Mouse (Mus musculus) MEL (cell line): Measurements from ENCODE around the gene Rtl9. TPM values are rescaled to one million over a fixed set of nuclear protein-coding genes. Genes with fewer than 3 reads are reported as not detected.

ENCODE experiments used
- DNase-seq: peaks from one replicate; pipeline ENCODE4 v3.0.0; 2011; ENCODE audit warnings: low read depth, low spot score
- H3K27ac ChIP-seq: 2 replicates; pipeline ENCODE4 v1.5.1; 2012; ENCODE audit warnings: low read depth, mild to moderate bottlenecking, control low read depth, low read length, moderate library complexity; ENCODE audit not compliant: control insufficient read depth
- H3K27me3 ChIP-seq, 2 experiments: fragments of 150-350 bp in 1 of 2; sonication (generic) in 1 of 2; 2 replicates each; pipeline ENCODE4 v1.6.1; 2012; ENCODE audit warnings: low read length in 2 of 2, mild to moderate bottlenecking in 2 of 2, improper control_type of control experiment in 1 of 2, moderate library complexity in 1 of 2; ENCODE audit not compliant: insufficient read depth in 2 of 2, control insufficient read depth in 1 of 2
- H3K36me3 ChIP-seq, 2 experiments: 2 replicates each; pipeline ENCODE4 v1.6.1; 2012 to 2014; ENCODE audit warnings: low read length in 2 of 2, improper control_type of control experiment in 1 of 2, inconsistent platforms in 1 of 2, mild to moderate bottlenecking in 1 of 2; ENCODE audit not compliant: insufficient read depth in 2 of 2, control insufficient read depth in 1 of 2
- H3K4me1 ChIP-seq, 2 experiments: fragments of 150-350 bp in 1 of 2; sonication (generic) in 1 of 2; 2 replicates each; pipeline ENCODE4 v1.6.1; 2012; ENCODE audit warnings: low read length in 2 of 2, improper control_type of control experiment in 1 of 2, mild to moderate bottlenecking in 1 of 2; ENCODE audit not compliant: insufficient read depth in 2 of 2, control insufficient read depth in 1 of 2
- H3K4me3 ChIP-seq, 2 experiments: fragments of 150-350 bp in 1 of 2; sonication (generic) in 1 of 2; 2 replicates each; pipeline ENCODE4 v1.5.1; 2012; ENCODE audit warnings: low read depth in 2 of 2, low read length in 2 of 2, mild to moderate bottlenecking in 2 of 2, moderate library complexity in 2 of 2, control low read depth in 1 of 2, improper control_type of control experiment in 1 of 2; ENCODE audit not compliant: control insufficient read depth in 1 of 2, insufficient read depth in 1 of 2
- H3K79me2 ChIP-seq: 2 replicates; pipeline ENCODE4 v1.6.1; 2012; ENCODE audit warnings: mild to moderate bottlenecking, low read length, moderate library complexity; ENCODE audit not compliant: control insufficient read depth, poor library complexity, insufficient read depth
- H3K9ac ChIP-seq: 2 replicates; pipeline ENCODE4 v1.6.1; 2012; ENCODE audit warnings: low read depth, mild to moderate bottlenecking, control low read depth, low read length, moderate library complexity; ENCODE audit not compliant: control insufficient read depth, poor library complexity, severe bottlenecking
- H3K9me3 ChIP-seq: fragments of 150-350 bp; sonication (generic); replicated peaks from 2 replicates; pipeline ENCODE4 v1.6.1; 2012; ENCODE audit warnings: mild to moderate bottlenecking, low read length, improper control_type of control experiment, moderate library complexity; ENCODE audit not compliant: insufficient read depth
- BHLHE40 ChIP-seq: IDR thresholded peaks from 2 replicates; pipeline ENCODE4 v1.6.1; 2012; ENCODE audit warnings: low read depth, mild to moderate bottlenecking, inconsistent platforms, low read length, improper control_type of control experiment, borderline replicate concordance
- CHD2 ChIP-seq: IDR thresholded peaks from 2 replicates; pipeline ENCODE4 v1.6.1; 2011; ENCODE audit warnings: low read length, improper control_type of control experiment
- CTCF ChIP-seq, 3 experiments: IDR thresholded peaks in 2 of 3; conservative IDR thresholded peaks in 1 of 3; 2 replicates each; pipeline ENCODE4 v1.5.1; 2011 to 2012; ENCODE audit warnings: low read length in 3 of 3, low read depth in 2 of 3, mild to moderate bottlenecking in 2 of 3, improper control_type of control experiment in 1 of 3, inconsistent platforms in 1 of 3, mixed read lengths in 1 of 3, moderate library complexity in 1 of 3; ENCODE audit not compliant: control insufficient read depth in 1 of 3, insufficient read depth in 1 of 3, poor library complexity in 1 of 3, severe bottlenecking in 1 of 3
- ELF1 ChIP-seq: IDR thresholded peaks from 2 replicates; pipeline ENCODE4 v1.6.1; 2014; ENCODE audit warnings: low read depth, mild to moderate bottlenecking, inconsistent platforms, low read length, improper control_type of control experiment, moderate library complexity
- HCFC1 ChIP-seq: IDR thresholded peaks from 2 replicates; pipeline ENCODE4 v1.6.1; 2012; ENCODE audit warnings: low read depth, mild to moderate bottlenecking, inconsistent platforms, low read length, improper control_type of control experiment, moderate library complexity
- JUND ChIP-seq: IDR thresholded peaks from 2 replicates; pipeline ENCODE4 v1.6.1; 2011; ENCODE audit warnings: low read depth, mild to moderate bottlenecking, improper control_type of control experiment, low read length
- MAFK ChIP-seq: IDR thresholded peaks from 2 replicates; pipeline ENCODE4 v1.6.1; 2011; ENCODE audit warnings: low read depth, mild to moderate bottlenecking, low read length, improper control_type of control experiment, borderline replicate concordance
- MAX ChIP-seq: IDR thresholded peaks from 2 replicates; pipeline ENCODE4 v1.6.1; 2011; ENCODE audit warnings: low read length, improper control_type of control experiment
- MAZ ChIP-seq: IDR thresholded peaks from 2 replicates; pipeline ENCODE4 v1.6.1; 2012; ENCODE audit warnings: low read depth, mild to moderate bottlenecking, inconsistent platforms, low read length, improper control_type of control experiment
- MEF2A ChIP-seq: IDR thresholded peaks from 2 replicates; pipeline ENCODE4 v1.6.1; 2014; ENCODE audit warnings: low read depth, mild to moderate bottlenecking, inconsistent platforms, low read length, improper control_type of control experiment; ENCODE audit not compliant: poor library complexity, insufficient replicate concordance, severe bottlenecking; ENCODE audit errors: extremely low read depth
- MXI1 ChIP-seq: IDR thresholded peaks from 2 replicates; pipeline ENCODE4 v1.6.1; 2011; ENCODE audit warnings: mild to moderate bottlenecking, low read depth, low read length, improper control_type of control experiment
- NELFE ChIP-seq: IDR thresholded peaks from 2 replicates; pipeline ENCODE4 v1.6.1; 2011; ENCODE audit warnings: low read depth, low read length, improper control_type of control experiment
- POLR2AphosphoS2 ChIP-seq: IDR thresholded peaks from 2 replicates; pipeline ENCODE4 v1.6.1; 2011; ENCODE audit warnings: low read length, improper control_type of control experiment
- POLR2AphosphoS5 ChIP-seq: IDR thresholded peaks from 2 replicates; pipeline ENCODE4 v1.6.1; 2012; ENCODE audit warnings: low read depth, borderline replicate concordance, mild to moderate bottlenecking, inconsistent platforms, low read length, moderate library complexity, mixed read lengths
- RAD21 ChIP-seq: IDR thresholded peaks from 2 replicates; pipeline ENCODE4 v1.6.1; 2011; ENCODE audit warnings: mild to moderate bottlenecking, low read depth, low read length, improper control_type of control experiment
- RCOR1 ChIP-seq: IDR thresholded peaks from 2 replicates; pipeline ENCODE4 v1.6.1; 2012; ENCODE audit warnings: low read depth, mild to moderate bottlenecking, inconsistent platforms, low read length, improper control_type of control experiment
- SIN3A ChIP-seq: IDR thresholded peaks from 2 replicates; pipeline ENCODE4 v1.6.1; 2012; ENCODE audit warnings: low read length, improper control_type of control experiment, inconsistent platforms
- SMC3 ChIP-seq: IDR thresholded peaks from 2 replicates; pipeline ENCODE4 v1.6.1; 2011; ENCODE audit warnings: low read depth, low read length, improper control_type of control experiment
- TAL1 ChIP-seq: IDR thresholded peaks from 2 replicates; pipeline ENCODE4 v1.6.1; 2012; ENCODE audit warnings: mild to moderate bottlenecking, inconsistent platforms, low read length, moderate library complexity, mixed read lengths
- TBP ChIP-seq: IDR thresholded peaks from 2 replicates; pipeline ENCODE4 v1.8.0; 2011; ENCODE audit warnings: low read depth, low read length, improper control_type of control experiment
- TCF12 ChIP-seq: IDR thresholded peaks from 2 replicates; pipeline ENCODE4 v1.6.1; 2014; ENCODE audit warnings: low read depth, mild to moderate bottlenecking, inconsistent platforms, low read length, improper control_type of control experiment, moderate library complexity
- UBTF ChIP-seq: IDR thresholded peaks from 2 replicates; pipeline ENCODE4 v1.6.1; 2012; ENCODE audit warnings: low read depth, mild to moderate bottlenecking, inconsistent platforms, low read length, improper control_type of control experiment, moderate library complexity, borderline replicate concordance; ENCODE audit not compliant: insufficient read depth
- USF1 ChIP-seq: IDR thresholded peaks from 2 replicates; pipeline ENCODE4 v1.6.1; 2014; ENCODE audit warnings: low read depth, mild to moderate bottlenecking, inconsistent platforms, low read length, improper control_type of control experiment, moderate library complexity
- ZC3H11A ChIP-seq: IDR thresholded peaks from 2 replicates; pipeline ENCODE4 v1.6.1; 2012; ENCODE audit warnings: low read depth, mild to moderate bottlenecking, inconsistent platforms, low read length, improper control_type of control experiment
- ZKSCAN1 ChIP-seq: IDR thresholded peaks from 2 replicates; pipeline ENCODE4 v1.6.1; 2012; ENCODE audit warnings: low read depth, mild to moderate bottlenecking, inconsistent platforms, low read length, improper control_type of control experiment, moderate library complexity
- ZMIZ1 ChIP-seq: IDR thresholded peaks from 2 replicates; pipeline ENCODE4 v1.6.1; 2012; ENCODE audit warnings: low read depth, mild to moderate bottlenecking, inconsistent platforms, low read length, improper control_type of control experiment, moderate library complexity
- ZNF384 ChIP-seq: IDR thresholded peaks from 2 replicates; pipeline ENCODE4 v1.6.1; 2012; ENCODE audit warnings: low read depth, mild to moderate bottlenecking, inconsistent platforms, low read length, improper control_type of control experiment
- polyA plus RNA-seq, 2 experiments: library from polyadenylated mRNA; stranded (reverse) in 1 of 2; unstranded in 1 of 2; fragments of >175 nt in 1 of 2; fragments of >200 nt in 1 of 2; gene quantifications; 2 replicates each; pipeline versions ENCODE4 v1.2.1 to v1.2.4; 2012; ENCODE audit warnings: low replicate concordance in 2 of 2, low read depth in 1 of 2; ENCODE audit not compliant: insufficient read length in 2 of 2, insufficient read depth in 1 of 2, missing spikeins in 1 of 2
- total RNA-seq: library from RNA; depleted of rRNA; stranded (reverse); fragments of 300-350 nt; gene quantifications from 2 replicates; pipeline ENCODE4 v1.2.3, GENCODE M21; 2012

The Rtl9 gene
- total and polyA plus RNA-seq, 3 experiments, result not detected

DNA sequence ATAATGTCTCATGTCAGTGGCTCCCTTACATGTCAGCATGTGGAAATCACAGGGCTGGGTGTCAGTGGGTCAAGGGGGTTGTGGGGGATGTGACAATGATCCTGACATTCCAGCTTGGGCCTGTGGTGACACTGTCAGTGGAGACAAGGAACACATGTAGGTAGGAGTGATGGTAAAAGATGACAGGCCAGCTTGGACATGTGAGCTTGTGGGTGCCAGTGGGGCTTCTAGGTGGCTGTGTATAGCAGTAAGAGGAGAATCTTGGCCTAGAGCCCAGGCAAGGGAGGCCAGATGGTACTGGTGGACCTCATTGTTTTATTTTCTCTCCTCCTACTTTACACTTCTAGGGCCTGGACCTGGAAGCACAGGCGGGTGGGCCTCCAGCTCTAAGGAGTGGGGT lies 16.7 kb upstream of the Rtl9 start:
- H3K27me3 ChIP-seq, result peaks cover 8 to 11% of the 10 kb centered on the region in 2 experiments
- no peak overlapping the region for H3K4me3 ChIP-seq
- no peaks in the 10 kb centered on the region for H3K36me3 ChIP-seq
- H3K27ac ChIP-seq, result no peak overlapping the region
- no peaks in the 10 kb centered on the region for H3K4me1 ChIP-seq
- TF ChIP-seq POLR2AphosphoS5 (no peak), MEF2A (no peak), TAL1 (no peak), CTCF (IDR thresholded peaks at IDR 0.05 in 2 of 3, conservative IDR thresholded peaks at IDR 0.05 in 1 of 3; ENCODE audit: control insufficient read depth in 1 of 3, insufficient read depth in 1 of 3, low read depth in 2 of 3, low read length in 3 of 3, poor library complexity in 1 of 3, severe bottlenecking in 1 of 3) (no peak), JUND (no peak), CHD2 (no peak), ZC3H11A (no peak), ZNF384 (no peak), MAZ (no peak), USF1 (no peak), SMC3 (no peak), TBP (no peak), UBTF (no peak), TCF12 (no peak), MXI1 (no peak)
- no peak for DNase-seq
- no peak overlapping the region for H3K9ac ChIP-seq
- H3K79me2 ChIP-seq, result no peaks in the 10 kb centered on the region
- no peaks in the 10 kb centered on the region for H3K9me3 ChIP-seq

DNA sequence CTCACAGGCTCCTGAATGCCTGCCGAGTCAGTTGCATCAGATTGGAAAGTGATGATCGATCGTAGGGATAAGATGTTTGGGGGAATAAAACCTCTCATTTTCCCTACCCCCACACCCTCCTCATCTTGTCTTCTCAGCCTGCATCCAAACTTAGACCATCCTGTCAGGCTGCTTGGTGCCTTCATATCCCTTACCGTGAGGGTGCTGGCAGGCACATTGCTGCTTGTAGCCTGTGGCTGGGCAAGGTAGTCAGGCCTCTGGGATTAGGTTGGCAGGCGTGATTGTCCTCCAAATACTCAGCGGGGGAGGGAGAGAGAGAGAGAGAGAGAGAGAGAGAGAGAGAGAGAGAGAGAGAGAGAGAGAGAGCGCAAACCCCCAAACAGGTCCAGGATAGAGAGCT lies 11.2 kb upstream of the Rtl9 start:
- H3K9me3 ChIP-seq, result no peaks in the 10 kb centered on the region
- H3K4me1 ChIP-seq, result no peaks in the 10 kb centered on the region
- DNase-seq, result no peak
- H3K36me3 ChIP-seq, result no peaks in the 10 kb centered on the region
- H3K9ac ChIP-seq, result no peak overlapping the region
- no peak overlapping the region for H3K27ac ChIP-seq
- H3K27me3 ChIP-seq, result peaks cover 16 to 19% of the 10 kb centered on the region in 2 experiments
- TF ChIP-seq JUND, result no peak
- no peak for TF ChIP-seq SMC3
- no peak for TF ChIP-seq USF1
- TF ChIP-seq NELFE, result no peak
- no peak for TF ChIP-seq HCFC1
- no peak for TF ChIP-seq ELF1
- TF ChIP-seq RCOR1, result no peak
- no peak for TF ChIP-seq MAZ
- no peak for TF ChIP-seq MAFK
- no peak for TF ChIP-seq ZMIZ1
- TF ChIP-seq ZKSCAN1, result no peak
- no peak for TF ChIP-seq CHD2
- TF ChIP-seq MAX, result no peak
- TF ChIP-seq POLR2AphosphoS2, result no peak
- no peak for TF ChIP-seq TCF12
- TF ChIP-seq UBTF, result no peak
- no peak for TF ChIP-seq RAD21
- no peak for TF ChIP-seq BHLHE40
- no peak for TF ChIP-seq ZC3H11A
- no peak for TF ChIP-seq SIN3A
- H3K79me2 ChIP-seq, result no peaks in the 10 kb centered on the region
- H3K4me3 ChIP-seq, result no peak overlapping the region
